Mouse (Mus musculus) effector memory CD4-positive, alpha-beta T cell, adult 5 months (primary cell): ENCODE data around the gene Olfr588-ps1. TPM values are rescaled to one million over a fixed set of nuclear protein-coding genes. Genes with fewer than 3 reads are reported as not detected.

Source experiments
- polyA plus RNA-seq: library from polyadenylated mRNA; unstranded; fragments of 100-300 nt; shearing (Covaris generic); gene quantifications from one replicate; pipeline ENCODE4 v1.2.1, GENCODE M21; 2017

The Olfr588-ps1 gene
- polyA plus RNA-seq = not detected

GRCm38 (mm10) chr7:103140579-103140978, at the start of gene Olfr588-ps1:
TSS of gene Olfr588-ps1 (plus strand) at chr7:103140879.

DNA sequence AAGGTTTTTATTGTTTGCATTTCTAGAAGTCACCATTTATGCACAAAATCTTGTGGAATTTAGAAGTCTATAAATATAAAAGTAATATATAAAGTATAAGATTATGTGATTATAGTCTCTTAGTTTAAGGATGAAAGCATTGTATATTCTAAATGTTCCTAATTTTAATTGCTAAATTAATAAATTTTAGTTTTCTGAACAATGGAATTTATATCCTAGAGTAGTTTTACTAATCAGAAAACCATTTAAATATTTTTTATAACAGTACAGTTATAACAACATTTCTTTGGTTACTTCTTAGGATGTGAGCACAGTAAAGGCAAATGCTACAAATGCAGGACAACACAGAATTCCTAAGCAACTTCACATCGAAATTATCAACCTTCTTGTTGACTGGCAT, 43.3 kb upstream of the Olfr588-ps1 start, which contains the start of gene Olfr585:
TSS of gene Olfr585 (plus strand) at position 301 of the 400 bp plus-strand sequence.

DNA sequence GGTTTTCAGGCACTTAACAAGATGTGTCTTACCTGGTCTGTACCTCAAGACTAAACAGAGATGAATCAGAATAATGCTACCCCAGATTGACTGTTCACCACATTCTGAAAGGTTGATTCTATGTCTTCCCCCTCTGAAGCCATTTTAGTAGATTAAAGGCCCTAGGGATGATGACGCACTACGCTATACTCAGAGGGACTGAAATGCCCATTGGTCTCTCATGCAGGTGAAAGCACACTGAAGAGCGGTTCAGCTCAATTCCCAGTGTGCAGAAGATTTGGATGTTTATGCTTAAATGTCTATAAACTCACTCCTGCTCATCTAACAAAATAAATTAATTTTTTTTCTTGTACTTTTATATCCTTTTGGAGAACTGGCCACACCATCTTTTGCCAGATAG, 15.1 kb upstream of the Olfr588-ps1 start, which contains the start of gene Olfr586:
TSS of gene Olfr586 (minus strand) at position 101 of the 400 bp plus-strand sequence.

DNA sequence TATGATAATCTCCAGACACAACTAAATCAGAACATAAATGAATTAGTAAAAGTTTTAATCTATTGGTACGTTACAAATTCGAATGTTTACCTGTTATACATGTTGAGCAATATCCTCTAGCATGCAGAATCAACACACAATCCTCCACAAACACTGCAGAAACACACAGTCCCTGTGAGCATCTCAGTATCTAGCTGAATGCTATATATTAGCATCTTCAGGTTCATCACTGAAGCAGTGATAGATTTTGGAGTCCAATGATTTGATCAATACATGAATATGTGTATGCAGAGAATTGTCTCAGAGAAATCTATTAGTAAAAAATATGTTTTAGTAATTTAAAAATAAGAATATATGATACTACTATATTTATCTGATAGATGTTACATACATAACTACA, 15.6 kb downstream of the Olfr588-ps1 start, which contains the start of gene Olfr589:
TSS of gene Olfr589 (minus strand) at position 101 of the 400 bp plus-strand sequence.

GRCm38 (mm10) chr7:103178240-103178639, 37.6 kb downstream of the Olfr588-ps1 start, which contains the start of gene Olfr591:
TSS of gene Olfr591 (minus strand) at chr7:103178340.

DNA sequence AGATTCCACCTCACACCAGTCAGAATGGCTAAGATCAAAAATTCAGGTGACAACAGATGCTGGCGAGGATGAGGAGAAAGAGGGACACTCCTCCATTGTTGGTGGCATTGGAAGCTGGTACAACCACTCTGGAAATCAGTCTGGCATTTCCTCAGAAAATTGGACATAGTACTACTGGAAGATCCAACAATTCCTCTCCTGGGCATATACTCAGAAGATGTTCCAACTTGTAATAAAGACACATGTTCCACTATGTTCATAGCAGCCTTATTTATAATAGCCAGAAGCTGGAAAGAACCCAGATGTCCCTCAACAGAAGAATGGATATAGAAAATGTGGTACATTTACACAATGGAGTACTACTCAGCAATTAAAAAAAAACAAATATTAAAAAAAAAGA, 43.8 kb downstream of the Olfr588-ps1 start, which contains the start of gene Olfr592:
TSS of gene Olfr592 (plus strand) at position 301 of the 400 bp plus-strand sequence.

Other genes starting within 250 kb of the Olfr588-ps1 start
- gene Olfr569, start 250.0 kb upstream of the Olfr588-ps1 start, polyA plus RNA-seq = not detected
- gene Olfr570, start 246.3 kb upstream of the Olfr588-ps1 start, polyA plus RNA-seq = not detected
- gene Olfr571, start 223.3 kb upstream of the Olfr588-ps1 start, polyA plus RNA-seq = not detected
- not detected for gene Olfr572, start 216.5 kb upstream of the Olfr588-ps1 start, polyA plus RNA-seq
- not detected for gene Olfr573-ps1, start 198.3 kb upstream of the Olfr588-ps1 start, polyA plus RNA-seq
- not detected for gene Olfr574, start 192.4 kb upstream of the Olfr588-ps1 start, polyA plus RNA-seq
- not detected for gene Olfr575, start 182.1 kb upstream of the Olfr588-ps1 start, polyA plus RNA-seq
- gene Olfr576, start 178.2 kb upstream of the Olfr588-ps1 start, polyA plus RNA-seq = not detected
- not detected for gene Olfr577, start 164.9 kb upstream of the Olfr588-ps1 start, polyA plus RNA-seq
- not detected for gene Olfr578, start 151.6 kb upstream of the Olfr588-ps1 start, polyA plus RNA-seq
- not detected for gene Olfr582, start 102.9 kb upstream of the Olfr588-ps1 start, polyA plus RNA-seq
- gene Olfr583, start 89.6 kb upstream of the Olfr588-ps1 start, polyA plus RNA-seq = not detected
- gene Olfr584, start 59.0 kb upstream of the Olfr588-ps1 start, polyA plus RNA-seq = not detected
- not detected for gene Olfr585, start 43.2 kb upstream of the Olfr588-ps1 start, polyA plus RNA-seq
- not detected for gene Olfr586, start 15.2 kb upstream of the Olfr588-ps1 start, polyA plus RNA-seq
- gene Olfr589, start 15.5 kb downstream of the Olfr588-ps1 start, polyA plus RNA-seq = not detected
- gene Olfr591, start 37.5 kb downstream of the Olfr588-ps1 start, polyA plus RNA-seq = 0.11 TPM
- 0.06 TPM for gene Olfr592, start 43.9 kb downstream of the Olfr588-ps1 start, polyA plus RNA-seq
- not detected for gene Olfr593, start 71.0 kb downstream of the Olfr588-ps1 start, polyA plus RNA-seq
- gene Olfr594, start 76.1 kb downstream of the Olfr588-ps1 start, polyA plus RNA-seq = 0.12 TPM
- not detected for gene Usp17ld, start 111.6 kb downstream of the Olfr588-ps1 start, polyA plus RNA-seq
- gene Olfr596, start 164.8 kb downstream of the Olfr588-ps1 start, polyA plus RNA-seq = 0.27 TPM
- not detected for gene Olfr597, start 175.4 kb downstream of the Olfr588-ps1 start, polyA plus RNA-seq
- gene Olfr598, start 182.7 kb downstream of the Olfr588-ps1 start, polyA plus RNA-seq = not detected
- gene Olfr599, start 195.0 kb downstream of the Olfr588-ps1 start, polyA plus RNA-seq = not detected
- not detected for gene Olfr600, start 208.8 kb downstream of the Olfr588-ps1 start, polyA plus RNA-seq
- gene Olfr601, start 221.8 kb downstream of the Olfr588-ps1 start, polyA plus RNA-seq = not detected
- gene Olfr603, start 245.3 kb downstream of the Olfr588-ps1 start, polyA plus RNA-seq = not detected